Mouse (Mus musculus): ENCODE results near the gene Ear6. TPM values are rescaled to one million over a fixed set of nuclear protein-coding genes. Genes with fewer than 3 reads are reported as not detected.
"Not testable (repeated sequence)": the region's sequence is repeated elsewhere in the genome, so short reads cannot be mapped to it uniquely, and the experiment has no call there.

Gene Ear6
- polyA plus RNA-seq (2012; fragmentation: generic; extraction: Trizol): not detected
- long read RNA-seq, experiment 1: 0 reads
- long read RNA-seq, experiment 2: 0 reads

DNA sequence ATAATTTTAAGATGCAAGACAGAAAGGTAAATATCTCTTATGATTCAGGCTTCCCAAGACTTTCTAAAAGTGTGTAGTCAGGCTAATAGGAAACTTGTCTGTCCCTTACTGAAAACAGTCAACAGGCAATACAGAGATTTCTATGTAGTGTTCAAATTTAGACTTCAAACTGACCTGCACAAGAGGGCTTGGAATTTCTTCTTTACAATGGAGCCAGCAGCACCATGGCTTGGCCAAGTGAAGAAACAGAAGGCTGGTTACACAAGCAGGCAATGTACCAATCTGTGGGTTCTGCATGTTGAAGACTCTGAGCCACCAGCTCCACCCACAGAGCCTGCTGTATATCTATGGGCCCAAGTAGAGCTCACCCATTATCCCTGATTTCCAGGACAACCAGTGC lies at the start of gene Ear6:
Gene Ear6, plus strand, starts transcription at position 301 of the 400 bp plus-strand sequence.
- Histone ChIP-seq H3ac (ENCODE audit: control insufficient read depth, insufficient read length, low read depth) (no peak within 1 kb of the TSS), H3K27me3 (ENCODE audit: control insufficient read depth, insufficient read depth, insufficient read length) (no peaks in the 10 kb centered on the region)
- TF ChIP-seq FOSL1 (IDR thresholded peaks at IDR 0.05; ENCODE audit: insufficient read depth, low read length, poor library complexity, severe bottlenecking) (no peak), CTCF (IDR thresholded peaks at IDR 0.05; ENCODE audit: control insufficient read depth, insufficient read depth, insufficient read length) (no peak), USF1 (IDR thresholded peaks at IDR 0.05; ENCODE audit: low read depth) (no peak), CEBPB (IDR thresholded peaks at IDR 0.05; ENCODE audit: low read depth) (no peak), MYOG (IDR thresholded peaks at IDR 0.05; ENCODE audit: control insufficient read depth, extremely low read depth, insufficient read length) (no peak), MYOD1 (IDR thresholded peaks at IDR 0.05; ENCODE audit: control insufficient read depth, insufficient read length, low read depth) (no peak), MAX (IDR thresholded peaks at IDR 0.05) (no peak)

GRCm38 (mm10) chr14:51826625-51827024 lies 26.9 kb upstream of the Ear6 start:
- TF ChIP-seq MYOG (IDR thresholded peaks at IDR 0.05; ENCODE audit: control insufficient read depth, extremely low read depth, insufficient read length) (no peak), USF1 (IDR thresholded peaks at IDR 0.05; ENCODE audit: low read depth) (no peak), FOSL1 (IDR thresholded peaks at IDR 0.05; ENCODE audit: insufficient read depth, low read length, poor library complexity, severe bottlenecking) (no peak), CEBPB (IDR thresholded peaks at IDR 0.05; ENCODE audit: low read depth) (no peak), MYOD1 (IDR thresholded peaks at IDR 0.05; ENCODE audit: control insufficient read depth, insufficient read length, low read depth) (no peak), CTCF (IDR thresholded peaks at IDR 0.05; ENCODE audit: control insufficient read depth, insufficient read depth, insufficient read length) (no peak), MAX (IDR thresholded peaks at IDR 0.05) (no peak)
- Histone ChIP-seq H3K36me3 (ENCODE audit: control insufficient read depth, insufficient read depth) (no peaks in the 10 kb centered on the region), H3ac (ENCODE audit: control insufficient read depth, insufficient read length, low read depth) (no peak overlapping the region)

More for the DNA sequence above, at the start of gene Ear6:
- H3K4me3 ChIP-seq (ENCODE audit: insufficient read depth, poor library complexity, severe bottlenecking): no peak within 1 kb of the TSS
- no peaks in the 10 kb centered on the region for H3K79me3 ChIP-seq (ENCODE audit: low read depth)
- H3K36me3 ChIP-seq (ENCODE audit: control insufficient read depth, insufficient read depth): no peaks in the 10 kb centered on the region
- no peaks in the 10 kb centered on the region for H3K79me2 ChIP-seq (ENCODE audit: control insufficient read depth, insufficient read depth)

DNA sequence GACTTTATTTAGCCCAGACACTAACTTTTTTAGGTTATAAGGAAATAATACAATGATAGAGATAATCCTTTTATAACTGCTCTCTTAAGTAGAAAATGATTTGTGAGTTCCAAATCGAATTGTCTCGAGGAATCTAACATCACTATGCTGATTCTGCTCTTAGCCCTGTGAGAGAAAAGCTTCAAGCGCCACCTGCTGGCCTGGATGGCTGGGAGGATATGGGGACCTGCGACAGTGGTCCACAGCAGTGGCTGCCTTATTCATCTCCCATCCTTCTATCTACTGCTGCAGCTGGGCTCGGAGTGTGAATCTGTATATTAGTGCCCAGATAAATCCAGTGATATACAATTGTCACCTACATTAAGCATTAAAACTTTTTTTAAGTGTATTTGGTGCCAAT lies 25.7 kb upstream of the Ear6 start:
- not testable (repeated sequence) for H3K79me2 ChIP-seq (ENCODE audit: control insufficient read depth, insufficient read depth); H3K79me3 ChIP-seq (ENCODE audit: low read depth); H3K27me3 ChIP-seq (ENCODE audit: control insufficient read depth, insufficient read depth, insufficient read length); H3ac ChIP-seq (ENCODE audit: control insufficient read depth, insufficient read length, low read depth); H3K36me3 ChIP-seq (ENCODE audit: control insufficient read depth, insufficient read depth); H3K4me3 ChIP-seq (ENCODE audit: insufficient read depth, poor library complexity, severe bottlenecking)

More at GRCm38 (mm10) chr14:51826625-51827024, 26.9 kb upstream of the Ear6 start:
- Histone ChIP-seq H3K79me2 (ENCODE audit: control insufficient read depth, insufficient read depth) (no peaks in the 10 kb centered on the region), H3K79me3 (ENCODE audit: low read depth) (no peaks in the 10 kb centered on the region), H3K4me3 (ENCODE audit: insufficient read depth, poor library complexity, severe bottlenecking) (no peak overlapping the region), H3K27me3 (ENCODE audit: control insufficient read depth, insufficient read depth, insufficient read length) (no peaks in the 10 kb centered on the region)

GRCm38 (mm10) chr14:51829188-51829587 lies 24.3 kb upstream of the Ear6 start:
- TF ChIP-seq MYOG (IDR thresholded peaks at IDR 0.05; ENCODE audit: control insufficient read depth, extremely low read depth, insufficient read length): no peak
- TF ChIP-seq MAX (IDR thresholded peaks at IDR 0.05): no peak
- TF ChIP-seq CEBPB (IDR thresholded peaks at IDR 0.05; ENCODE audit: low read depth): no peak
- TF ChIP-seq USF1 (IDR thresholded peaks at IDR 0.05; ENCODE audit: low read depth): no peak
- TF ChIP-seq CTCF (IDR thresholded peaks at IDR 0.05; ENCODE audit: control insufficient read depth, insufficient read depth, insufficient read length): no peak
- TF ChIP-seq MYOD1 (IDR thresholded peaks at IDR 0.05; ENCODE audit: control insufficient read depth, insufficient read length, low read depth): no peak
- TF ChIP-seq FOSL1 (IDR thresholded peaks at IDR 0.05; ENCODE audit: insufficient read depth, low read length, poor library complexity, severe bottlenecking): no peak
- Histone ChIP-seq H3ac (ENCODE audit: control insufficient read depth, insufficient read length, low read depth) (no peak overlapping the region), H3K4me3 (ENCODE audit: insufficient read depth, poor library complexity, severe bottlenecking) (no peak overlapping the region), H3K36me3 (ENCODE audit: control insufficient read depth, insufficient read depth) (no peaks in the 10 kb centered on the region), H3K79me2 (ENCODE audit: control insufficient read depth, insufficient read depth) (no peaks in the 10 kb centered on the region), H3K27me3 (ENCODE audit: control insufficient read depth, insufficient read depth, insufficient read length) (no peaks in the 10 kb centered on the region), H3K79me3 (ENCODE audit: low read depth) (no peaks in the 10 kb centered on the region)

GRCm38 (mm10) chr14:51838480-51838879 lies 15.0 kb upstream of the Ear6 start:
- not testable (repeated sequence) for H3K79me2 ChIP-seq (ENCODE audit: control insufficient read depth, insufficient read depth); H3K27me3 ChIP-seq (ENCODE audit: control insufficient read depth, insufficient read depth, insufficient read length); H3ac ChIP-seq (ENCODE audit: control insufficient read depth, insufficient read length, low read depth); H3K36me3 ChIP-seq (ENCODE audit: control insufficient read depth, insufficient read depth); H3K4me3 ChIP-seq (ENCODE audit: insufficient read depth, poor library complexity, severe bottlenecking); H3K79me3 ChIP-seq (ENCODE audit: low read depth)

GRCm38 (mm10) chr14:51842250-51842649 lies 11.2 kb upstream of the Ear6 start:
- no peak overlapping the region for H3K4me3 ChIP-seq (ENCODE audit: insufficient read depth, poor library complexity, severe bottlenecking)
- H3K27me3 ChIP-seq (ENCODE audit: control insufficient read depth, insufficient read depth, insufficient read length): no peaks in the 10 kb centered on the region
- no peak overlapping the region for H3ac ChIP-seq (ENCODE audit: control insufficient read depth, insufficient read length, low read depth)
- no peaks in the 10 kb centered on the region for H3K36me3 ChIP-seq (ENCODE audit: control insufficient read depth, insufficient read depth)
- H3K79me2 ChIP-seq (ENCODE audit: control insufficient read depth, insufficient read depth): no peaks in the 10 kb centered on the region
- TF ChIP-seq CTCF (IDR thresholded peaks at IDR 0.05; ENCODE audit: control insufficient read depth, insufficient read depth, insufficient read length): no peak
- TF ChIP-seq MYOG (IDR thresholded peaks at IDR 0.05; ENCODE audit: control insufficient read depth, extremely low read depth, insufficient read length): no peak
- TF ChIP-seq MAX (IDR thresholded peaks at IDR 0.05): no peak
- no peak for TF ChIP-seq FOSL1 (IDR thresholded peaks at IDR 0.05; ENCODE audit: insufficient read depth, low read length, poor library complexity, severe bottlenecking)
- TF ChIP-seq MYOD1 (IDR thresholded peaks at IDR 0.05; ENCODE audit: control insufficient read depth, insufficient read length, low read depth): no peak
- no peak for TF ChIP-seq USF1 (IDR thresholded peaks at IDR 0.05; ENCODE audit: low read depth)
- no peak for TF ChIP-seq CEBPB (IDR thresholded peaks at IDR 0.05; ENCODE audit: low read depth)
- H3K79me3 ChIP-seq (ENCODE audit: low read depth): no peaks in the 10 kb centered on the region

Measured in C2C12 (cell line).